Comparison of ENCODE assay signal across 24 mouse cellular contexts in the genomic region with DNA sequence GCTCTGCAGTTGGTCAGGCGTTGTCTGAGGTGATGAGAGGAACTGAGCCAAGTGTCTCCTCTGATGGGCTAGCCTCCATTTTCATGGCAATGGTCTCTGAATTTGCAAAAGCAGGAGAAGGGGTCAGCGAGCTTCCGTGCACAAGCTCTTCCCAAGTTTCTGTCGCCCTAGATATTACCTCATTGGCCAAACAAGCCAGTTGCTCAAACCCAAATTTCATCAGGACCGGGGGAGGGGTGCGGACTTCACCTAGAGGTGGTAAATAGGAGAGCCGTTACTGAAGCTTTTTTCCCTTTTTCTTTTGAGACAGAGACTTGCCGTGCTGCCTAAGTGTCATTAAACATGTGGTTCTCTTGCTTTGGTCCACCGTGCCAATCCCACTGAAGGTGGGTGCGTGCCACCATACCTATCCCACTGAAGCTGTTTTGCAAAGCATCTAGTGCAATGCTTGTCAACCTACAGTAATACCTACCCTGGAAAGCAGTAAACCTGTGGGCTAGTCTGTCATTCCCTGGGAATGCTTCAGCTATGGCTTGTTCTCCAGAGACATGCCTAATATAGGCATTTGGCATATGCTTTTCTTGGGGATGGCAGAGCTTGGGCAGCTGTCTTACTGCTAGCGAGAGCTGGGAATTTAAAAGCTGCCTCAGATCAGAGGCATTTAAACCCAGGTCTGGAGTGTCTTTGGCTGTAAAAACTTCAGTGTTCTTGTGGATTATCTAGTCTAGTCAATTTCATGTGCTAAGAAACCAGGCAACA. TPM values are rescaled to one million over a fixed set of nuclear protein-coding genes. Genes with fewer than 3 reads are reported as not detected.
DNase-seq lines count a peak whose midpoint lies in the region; ATAC-seq and TF ChIP-seq lines count a peak whose summit lies in the region.
"Had no signal": no experiment of that assay in that cellular context is flagged by ENCODE, and none has a peak within 500 bp of the region (broad histone marks: within the 10 kb centered on the region; RNA-seq: fewer than 3 reads in every experiment).

No protein-coding gene starts in this region.

- H3K36me3 ChIP-seq in forebrain, postnatal 0 days (ENCODE audit: insufficient read depth): no peaks in the 10 kb centered on the region
- no peaks in the 10 kb centered on the region for H3K36me3 ChIP-seq in forebrain, embryonic 16.5 days (ENCODE audit: control insufficient read depth, insufficient read depth)
- no peaks in the 10 kb centered on the region for H3K36me3 ChIP-seq in liver, adult 2 months (ENCODE audit: control insufficient read depth, insufficient read depth, low read length)
- H3K36me3 ChIP-seq in liver, embryonic 11.5 days (ENCODE audit: control insufficient read depth, insufficient read depth, low read length): no peaks in the 10 kb centered on the region
- no peaks in the 10 kb centered on the region for H3K36me3 ChIP-seq in myocyte (ENCODE audit: control insufficient read depth, insufficient read depth)
- H3K36me3 ChIP-seq: forebrain, embryonic 15.5 days; heart, embryonic 15.5 days; hindbrain, embryonic 15.5 days; limb, embryonic 12.5 days; liver, embryonic 15.5 days had no signal

- H3K27me3 ChIP-seq in forebrain, postnatal 0 days (ENCODE audit: insufficient read depth, low read length): no peaks in the 10 kb centered on the region
- H3K27me3 ChIP-seq in forebrain, embryonic 16.5 days (replicated peaks; ENCODE audit: control insufficient read depth, insufficient read depth, low read length): no peaks in the 10 kb centered on the region
- no peaks in the 10 kb centered on the region for H3K27me3 ChIP-seq in liver, adult 2 months (ENCODE audit: control insufficient read depth, insufficient read depth, low read length)
- no peaks in the 10 kb centered on the region for H3K27me3 ChIP-seq in liver, embryonic 11.5 days (replicated peaks; ENCODE audit: control insufficient read depth, insufficient read depth, low read length)
- H3K27me3 ChIP-seq in myocyte (ENCODE audit: control insufficient read depth, insufficient read depth, insufficient read length): no peaks in the 10 kb centered on the region
- H3K27me3 ChIP-seq: forebrain, embryonic 15.5 days; heart, embryonic 15.5 days; hindbrain, embryonic 15.5 days; limb, embryonic 12.5 days; liver, embryonic 15.5 days had no signal

- 79% methylated on average over 11 of the region's 11 CpGs for WGBS in forebrain, postnatal 0 days
- WGBS in forebrain, embryonic 16.5 days: 82% methylated on average over 11 of the region's 11 CpGs
- WGBS in liver, adult 2 months: 41% methylated on average over 11 of the region's 11 CpGs
- 79% methylated on average over 11 of the region's 11 CpGs for WGBS in liver, embryonic 11.5 days

- no peak for TF ChIP-seq CTCF in forebrain, postnatal 0 days (IDR thresholded peaks at IDR 0.05; ENCODE audit: low read depth)
- no peak for TF ChIP-seq CTCF in liver, adult 2 months (IDR thresholded peaks at IDR 0.05; ENCODE audit: low read depth, low read length)

- DNase-seq in forebrain, postnatal 0 days: peak; percentile 24
- DNase-seq in liver, adult 2 months (ENCODE audit: extremely low read depth, low read depth, low spot score): peak; percentile 73
- no peak for DNase-seq in liver, embryonic 11.5 days (ENCODE audit: low spot score)
- DNase-seq in brain, adult 2 months (ENCODE audit: low read depth, low spot score): peak; percentile 69
- DNase-seq in cerebellum, adult 11 months: no peak
- DNase-seq: cerebellum, adult 8-10 months; cerebellum, postnatal 36 days; gastrocnemius, adult 2 months; heart, postnatal 36 days; kidney, adult 2 months; lung, postnatal 4 days had no signal

- H3K4me3 ChIP-seq in forebrain, postnatal 0 days (ENCODE audit: low read depth, low read length): no peak overlapping the region
- H3K4me3 ChIP-seq in forebrain, embryonic 16.5 days (replicated peaks; ENCODE audit: low read length): no peak overlapping the region
- no peak overlapping the region for H3K4me3 ChIP-seq in liver, adult 2 months (ENCODE audit: insufficient read depth, low read depth, low read length)
- no peak overlapping the region for H3K4me3 ChIP-seq in liver, embryonic 11.5 days (ENCODE audit: low read depth, low read length)
- no peak overlapping the region for H3K4me3 ChIP-seq in myocyte
- H3K4me3 ChIP-seq: forebrain, embryonic 15.5 days; gastrocnemius, adult 2 months; heart, embryonic 15.5 days; hindbrain, embryonic 15.5 days; limb, embryonic 12.5 days; liver, embryonic 15.5 days had no signal

- peak overlapping the region; percentile 40; the same call in 1 of the 2 replicates for H3K27ac ChIP-seq in forebrain, postnatal 0 days (ENCODE audit: low read depth, low read length)
- H3K27ac ChIP-seq in forebrain, embryonic 16.5 days (ENCODE audit: low read length): no peak overlapping the region
- H3K27ac ChIP-seq in liver, adult 2 months (replicated peaks; ENCODE audit: insufficient read depth, low read depth, low read length): no peak overlapping the region
- no peak overlapping the region for H3K27ac ChIP-seq in liver, embryonic 11.5 days (ENCODE audit: low read depth, low read length)
- H3K27ac ChIP-seq: forebrain, embryonic 15.5 days; gastrocnemius, adult 2 months; heart, embryonic 15.5 days; hindbrain, embryonic 15.5 days; kidney, postnatal 0 days; limb, embryonic 12.5 days; liver, embryonic 15.5 days had no signal

- no peak overlapping the region for H3K9ac ChIP-seq in forebrain, postnatal 0 days
- H3K9ac ChIP-seq in forebrain, embryonic 16.5 days (replicated peaks; ENCODE audit: low read depth, low read length): no peak overlapping the region
- H3K9ac ChIP-seq in liver, adult 2 months (ENCODE audit: low read depth, low read length): no peak overlapping the region
- H3K9ac ChIP-seq in liver, embryonic 11.5 days (ENCODE audit: low read depth, low read length): no peak overlapping the region
- H3K9ac ChIP-seq: forebrain, embryonic 15.5 days; heart, embryonic 15.5 days; hindbrain, embryonic 15.5 days; limb, embryonic 12.5 days; liver, embryonic 15.5 days had no signal

- no peaks in the 10 kb centered on the region for H3K79me2 ChIP-seq in liver, adult 2 months (ENCODE audit: control insufficient read depth, insufficient read depth, low read length)
- no peaks in the 10 kb centered on the region for H3K79me2 ChIP-seq in myocyte (ENCODE audit: control insufficient read depth, insufficient read depth)

- no peak for TF ChIP-seq POLR2A in liver, adult 2 months (IDR thresholded peaks at IDR 0.05; ENCODE audit: extremely low read depth, insufficient read depth, low read length)
- no peak for TF ChIP-seq POLR2A in myocyte (IDR thresholded peaks at IDR 0.05; ENCODE audit: insufficient read length, low read depth)

- H3K9me3 ChIP-seq in forebrain, postnatal 0 days (ENCODE audit: low read length): no peaks in the 10 kb centered on the region
- H3K9me3 ChIP-seq in forebrain, embryonic 16.5 days (ENCODE audit: control insufficient read depth, low read length): no peaks in the 10 kb centered on the region
- H3K9me3 ChIP-seq in liver, embryonic 11.5 days (ENCODE audit: control insufficient read depth, low read length): no peaks in the 10 kb centered on the region
- H3K9me3 ChIP-seq: forebrain, embryonic 15.5 days; heart, embryonic 15.5 days; hindbrain, embryonic 15.5 days; limb, embryonic 12.5 days; liver, embryonic 15.5 days had no signal

- ATAC-seq in forebrain, postnatal 0 days: peak; percentile 23
- ATAC-seq in forebrain, embryonic 16.5 days: no peak
- no peak for ATAC-seq in liver, embryonic 11.5 days (replicated peaks; ENCODE audit: low FRiP score)
- ATAC-seq: forebrain, embryonic 15.5 days had no signal

- no peak overlapping the region for H3K4me2 ChIP-seq in forebrain, postnatal 0 days (ENCODE audit: low read depth)
- H3K4me2 ChIP-seq in forebrain, embryonic 16.5 days (ENCODE audit: low read length): no peak overlapping the region
- H3K4me2 ChIP-seq in liver, embryonic 11.5 days: no peak overlapping the region
- no peak overlapping the region for H3K4me2 ChIP-seq in myocyte (ENCODE audit: low read depth)
- H3K4me2 ChIP-seq: forebrain, embryonic 15.5 days; heart, embryonic 15.5 days; hindbrain, embryonic 15.5 days; limb, embryonic 12.5 days; liver, embryonic 15.5 days had no signal

- H3ac ChIP-seq in myocyte (ENCODE audit: control insufficient read depth, insufficient read length): no peak overlapping the region

- peaks cover 4% of the 10 kb centered on the region; the same call in 1 of the 2 replicates for H3K4me1 ChIP-seq in forebrain, postnatal 0 days (ENCODE audit: insufficient read depth)
- H3K4me1 ChIP-seq in forebrain, embryonic 16.5 days (replicated peaks; ENCODE audit: control insufficient read depth, insufficient read depth, low read length): no peaks in the 10 kb centered on the region
- no peaks in the 10 kb centered on the region for H3K4me1 ChIP-seq in liver, adult 2 months (ENCODE audit: control insufficient read depth, insufficient read depth, low read length)
- no peaks in the 10 kb centered on the region for H3K4me1 ChIP-seq in liver, embryonic 11.5 days (replicated peaks; ENCODE audit: control insufficient read depth, insufficient read depth, low read length)
- H3K4me1 ChIP-seq: hindbrain, embryonic 15.5 days; limb, embryonic 12.5 days had no signal

RNA-seq across cellular contexts. Expression of a gene that starts 13.2 kb away (rescaled TPM):
- total RNA-seq in forebrain, postnatal 0 days (2014; rRNA removed): 29.3 and 40.6 TPM in 2 replicates
- polyA plus RNA-seq in forebrain, postnatal 0 days (2015; fragmentation: Nextera tagmentation; extraction: Ambion mirVana): 4.7 and 8.3 TPM in 2 replicates
- 19.2 and 21.1 TPM in 2 replicates for polyA plus RNA-seq in forebrain, embryonic 16.5 days (2015; fragmentation: Nextera tagmentation; extraction: Ambion mirVana)
- 3.1 and 5.3 TPM in 2 replicates for total RNA-seq in liver, adult 2 months (2014; rRNA removed)
- 2.0 TPM in 2 replicates for polyA plus RNA-seq in liver, adult 2 months (2012; rRNA removed)
- 10.0 and 10.4 TPM in 2 replicates for polyA plus RNA-seq in liver, embryonic 11.5 days (2014; fragmentation: Nextera tagmentation; extraction: Ambion mirVana)
- polyA plus RNA-seq in myocyte (2012; fragmentation: generic; extraction: Trizol): 7.3 TPM

RNA-seq across cellular contexts. Expression of a gene that starts 55.4 kb away (rescaled TPM):
- total RNA-seq in forebrain, postnatal 0 days (2014; rRNA removed): 39.1 and 48.6 TPM in 2 replicates
- 12.4 and 19.1 TPM in 2 replicates for polyA plus RNA-seq in forebrain, postnatal 0 days (2015; fragmentation: Nextera tagmentation; extraction: Ambion mirVana)
- polyA plus RNA-seq in forebrain, embryonic 16.5 days (2015; fragmentation: Nextera tagmentation; extraction: Ambion mirVana): 27.4 and 31.5 TPM in 2 replicates
- total RNA-seq in liver, adult 2 months (2014; rRNA removed): 40.5 and 48.3 TPM in 2 replicates
- 26.5 and 32.7 TPM in 2 replicates for polyA plus RNA-seq in liver, adult 2 months (2012; rRNA removed)
- polyA plus RNA-seq in liver, embryonic 11.5 days (2014; fragmentation: Nextera tagmentation; extraction: Ambion mirVana): 52.0 and 57.0 TPM in 2 replicates
- 15.9 TPM for polyA plus RNA-seq in myocyte (2012; fragmentation: generic; extraction: Trizol)

RNA-seq across cellular contexts. Expression of a gene that starts 58.4 kb away (rescaled TPM):
- under 0.01 TPM in 1 of 2 replicates, not detected in the other for total RNA-seq in forebrain, postnatal 0 days (2014; rRNA removed)
- not detected in 2 replicates for polyA plus RNA-seq in forebrain, postnatal 0 days (2015; fragmentation: Nextera tagmentation; extraction: Ambion mirVana)
- polyA plus RNA-seq in forebrain, embryonic 16.5 days (2015; fragmentation: Nextera tagmentation; extraction: Ambion mirVana): not detected in 2 replicates
- not detected in 2 replicates for total RNA-seq in liver, adult 2 months (2014; rRNA removed)
- not detected in 2 replicates for polyA plus RNA-seq in liver, adult 2 months (2012; rRNA removed)
- not detected in 2 replicates for polyA plus RNA-seq in liver, embryonic 11.5 days (2014; fragmentation: Nextera tagmentation; extraction: Ambion mirVana)
- 0.22 TPM for polyA plus RNA-seq in myocyte (2012; fragmentation: generic; extraction: Trizol)
- total RNA-seq: midbrain, postnatal 0 days had no signal
- polyA plus RNA-seq: embryonic facial prominence, embryonic 14.5 days; forebrain, embryonic 15.5 days; heart, embryonic 15.5 days; hindbrain, embryonic 15.5 days; kidney, postnatal 0 days; large intestine, adult 2 months; limb, embryonic 12.5 days; liver, embryonic 15.5 days; lung, embryonic 16.5 days; midbrain, postnatal 0 days; small intestine, adult 2 months had no signal

Comparison
In these comparisons a context has a peak if more than half of its experiments do, and no peak if none do; other contexts are left out.
1. DNase-seq: peak in forebrain, postnatal 0 days (single experiment), liver, adult 2 months (single experiment) and brain, adult 2 months (single experiment); none in liver, embryonic 11.5 days (single experiment) and cerebellum, adult 11 months (single experiment).